Mouse (Mus musculus) neural tube, embryonic 13.5 days (tissue): Measurements from ENCODE around the gene Stat1. TPM values are rescaled to one million over a fixed set of nuclear protein-coding genes. Genes with fewer than 3 reads are reported as not detected.

ENCODE experiments used
- ATAC-seq: fragments of 200-750 bp; cut with Nextera tagmentation; 2 replicates; pipeline ENCODE4 v1.8.0; 2017; ENCODE audit warnings: low read depth, mild to moderate bottlenecking, moderate TSS enrichment, moderate library complexity
- H3K27ac ChIP-seq: fragments of 300-500 bp; sonication (generic); replicated peaks from 2 replicates; pipeline ENCODE4 v1.5.1; 2015; ENCODE audit warnings: moderate library complexity, mild to moderate bottlenecking, inconsistent platforms
- H3K27me3 ChIP-seq: fragments of 300-500 bp; sonication (generic); 2 replicates; pipeline ENCODE4 v1.6.1; 2015; ENCODE audit warnings: mild to moderate bottlenecking, inconsistent platforms
- H3K36me3 ChIP-seq: fragments of 300-500 bp; sonication (generic); 2 replicates; pipeline ENCODE4 v1.6.1; 2015; ENCODE audit warnings: mild to moderate bottlenecking, inconsistent platforms
- H3K4me1 ChIP-seq: fragments of 300-500 bp; sonication (generic); replicated peaks from 2 replicates; pipeline ENCODE4 v1.6.1; 2015; ENCODE audit warnings: inconsistent platforms
- H3K4me2 ChIP-seq: fragments of 300-500 bp; sonication (generic); 2 replicates; pipeline ENCODE4 v1.6.1; 2015; ENCODE audit warnings: inconsistent platforms, mild to moderate bottlenecking, moderate library complexity
- H3K4me3 ChIP-seq: fragments of 300-500 bp; sonication (generic); 2 replicates; pipeline ENCODE4 v1.5.1; 2015; ENCODE audit warnings: mild to moderate bottlenecking, inconsistent platforms
- H3K9ac ChIP-seq: fragments of 300-500 bp; sonication (generic); 2 replicates; pipeline ENCODE4 v1.6.1; 2015; ENCODE audit warnings: moderate library complexity, mild to moderate bottlenecking, inconsistent platforms
- H3K9me3 ChIP-seq: fragments of 300-500 bp; sonication (generic); 2 replicates; pipeline ENCODE4 v1.6.1; 2016; ENCODE audit warnings: inconsistent platforms
- WGBS: fragments of 180-500 bp; shearing (Covaris S2); methylation state at CpG from one replicate; pipeline ENCODE4 v1.1.7; 2015; 5-methylcytosine and 5-hydroxymethylcytosine counted together
- polyA plus RNA-seq: library from polyadenylated mRNA; unstranded; fragments of >200 nt; fragmentation: Nextera tagmentation; extraction: Ambion mirVana; gene quantifications from 2 replicates; pipeline ENCODE4 v1.2.1, GENCODE M21; 2015

Stat1 gene
- polyA plus RNA-seq, 1 experiment from 2014 or later = 21.1 TPM

DNA sequence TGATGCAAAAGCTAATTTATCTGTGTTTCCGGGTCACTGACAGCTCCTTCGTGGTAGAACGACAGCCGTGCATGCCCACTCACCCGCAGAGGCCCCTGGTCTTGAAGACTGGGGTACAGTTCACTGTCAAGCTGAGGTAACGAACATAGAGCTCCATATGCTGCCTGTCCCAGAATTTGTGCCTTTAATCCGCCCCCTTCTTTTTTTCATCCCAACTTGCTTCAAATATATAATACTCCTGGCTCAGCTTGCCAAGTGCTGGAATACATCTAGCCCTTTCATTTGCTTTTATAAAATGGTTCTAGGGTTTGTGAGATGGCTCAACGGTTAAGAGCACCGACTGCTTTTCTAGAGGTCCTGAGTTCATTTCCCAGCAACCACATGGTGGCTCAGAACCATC, 21.3 kb downstream of the Stat1 start:
- no peaks in the 10 kb centered on the region for H3K27me3 ChIP-seq
- no peak overlapping the region for H3K9ac ChIP-seq
- no peak overlapping the region for H3K4me2 ChIP-seq
- 0 out of 2 replicates have a peak, but pooled peaks cover 4% of the 10 kb centered on the region for H3K36me3 ChIP-seq
- ATAC-seq = no peak
- no peaks in the 10 kb centered on the region; the same call in 1 of the 2 replicates for H3K4me1 ChIP-seq
- no peak overlapping the region for H3K4me3 ChIP-seq
- WGBS = 80% methylated on average over 9 of the region's 9 CpGs
- no peaks in the 10 kb centered on the region for H3K9me3 ChIP-seq
- H3K27ac ChIP-seq = no peak overlapping the region

DNA sequence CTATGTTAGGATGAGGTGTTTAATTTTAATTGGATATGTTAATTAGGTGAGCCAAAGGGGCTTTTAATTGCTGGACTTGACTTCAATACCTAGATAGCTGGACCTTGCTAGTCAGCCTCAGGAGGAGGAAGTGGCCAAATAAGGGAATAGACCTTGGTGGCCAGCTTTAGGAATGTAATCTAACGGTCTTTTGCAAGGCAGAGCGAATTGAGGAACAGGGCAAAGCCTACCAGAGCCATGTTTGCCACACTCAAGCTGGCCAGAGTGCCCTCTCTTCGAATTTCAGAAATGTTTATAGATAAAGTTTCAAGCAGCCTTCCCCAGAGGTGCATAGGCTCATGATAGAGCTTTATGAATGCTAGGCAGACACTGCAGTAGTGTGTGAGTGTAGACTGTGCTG, 22.2 kb downstream of the Stat1 start:
- 0 out of 2 replicates have a peak, but pooled peaks cover 4% of the 10 kb centered on the region for H3K36me3 ChIP-seq
- H3K9me3 ChIP-seq = no peaks in the 10 kb centered on the region
- H3K9ac ChIP-seq = no peak overlapping the region
- ATAC-seq = no peak
- H3K4me1 ChIP-seq = no peaks in the 10 kb centered on the region; the same call in 1 of the 2 replicates
- no peak overlapping the region for H3K27ac ChIP-seq
- WGBS = 78% methylated on average over 3 of the region's 3 CpGs
- H3K4me2 ChIP-seq = no peak overlapping the region
- H3K4me3 ChIP-seq = no peak overlapping the region
- no peaks in the 10 kb centered on the region for H3K27me3 ChIP-seq

DNA sequence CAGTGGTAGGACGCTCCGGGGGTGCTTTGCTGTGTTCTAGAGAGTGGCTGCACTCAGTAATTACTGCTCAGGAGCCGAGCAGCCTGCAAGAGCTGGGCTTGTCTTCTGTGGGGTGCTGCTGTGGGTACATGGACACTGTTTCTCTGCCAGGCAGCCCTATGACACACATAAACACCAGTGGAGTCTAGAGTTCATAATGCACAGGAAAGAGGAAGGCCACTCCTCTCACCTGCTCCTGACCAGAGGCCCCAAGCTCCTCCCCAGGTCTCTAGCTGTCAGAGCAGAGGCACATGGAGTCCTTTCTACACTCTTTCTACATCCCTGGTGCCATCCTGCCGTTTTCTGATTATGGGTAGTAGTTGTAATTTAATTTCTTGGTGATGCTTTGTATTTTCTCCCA, 22.9 kb downstream of the Stat1 start:
- no peaks in the 10 kb centered on the region for H3K27me3 ChIP-seq
- H3K27ac ChIP-seq = no peak overlapping the region
- no peaks in the 10 kb centered on the region; the same call in 1 of the 2 replicates for H3K4me1 ChIP-seq
- no peaks in the 10 kb centered on the region for H3K9me3 ChIP-seq
- WGBS = 82% methylated on average over 4 of the region's 4 CpGs
- 0 out of 2 replicates have a peak, but pooled peaks cover 4% of the 10 kb centered on the region for H3K36me3 ChIP-seq
- no peak for ATAC-seq
- no peak overlapping the region for H3K4me3 ChIP-seq
- H3K9ac ChIP-seq = no peak overlapping the region
- H3K4me2 ChIP-seq = no peak overlapping the region

DNA sequence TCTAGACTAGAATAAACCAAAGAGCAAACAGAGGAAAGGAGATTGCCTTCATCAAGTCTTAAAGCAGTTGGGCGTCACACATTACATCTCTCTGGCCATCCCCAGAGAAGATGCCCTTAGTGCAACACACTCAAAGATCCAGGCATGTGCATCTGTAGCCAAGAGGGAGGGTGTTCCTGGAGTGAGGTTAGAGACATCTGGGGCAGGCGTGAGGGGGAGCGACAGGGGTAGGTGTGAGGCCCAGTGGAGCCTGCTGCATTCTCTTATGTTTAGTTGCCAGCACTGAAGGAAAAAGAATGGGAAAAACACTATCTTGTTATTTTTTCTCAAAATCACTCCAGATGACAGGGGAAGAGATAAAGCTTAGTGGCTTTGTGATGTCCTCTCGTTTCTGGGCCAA, 24.0 kb downstream of the Stat1 start:
- Histone ChIP-seq H3K4me1 (peaks cover 8% of the 10 kb centered on the region; the same call in 1 of the 2 replicates), H3K4me3 (no peak overlapping the region), H3K9ac (no peak overlapping the region), H3K9me3 (no peaks in the 10 kb centered on the region), H3K36me3 (0 out of 2 replicates have a peak, but pooled peaks cover 4% of the 10 kb centered on the region), H3K4me2 (no peak overlapping the region), H3K27ac (no peak overlapping the region), H3K27me3 (no peaks in the 10 kb centered on the region)
- 86% methylated on average over 4 of the region's 4 CpGs for WGBS
- no peak for ATAC-seq

DNA sequence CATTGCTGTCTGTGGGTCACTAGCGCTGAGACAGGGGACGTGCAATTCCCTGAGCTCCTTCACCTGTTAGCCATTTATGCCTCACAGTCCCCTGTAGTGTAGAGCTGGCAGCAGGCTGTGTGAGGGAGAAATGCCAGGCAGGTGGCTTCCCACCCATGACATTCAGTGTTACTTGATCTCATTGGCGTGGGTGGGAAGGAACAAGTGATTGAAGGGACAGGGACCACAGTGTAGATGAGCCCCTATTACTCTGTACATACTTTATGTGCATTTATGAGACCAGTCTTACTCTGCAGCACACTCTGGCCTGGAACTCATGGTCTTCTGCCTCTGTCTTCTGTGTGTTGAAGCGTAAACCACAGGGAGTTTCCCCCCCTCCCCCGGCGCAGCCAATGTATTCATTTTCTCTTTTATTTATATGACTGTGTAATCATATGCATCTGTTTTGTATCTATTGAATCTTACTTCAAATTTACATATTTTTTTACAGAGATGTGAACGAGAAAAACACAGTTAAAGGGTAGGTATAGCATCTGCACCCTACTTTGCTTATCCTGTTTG, 24.4 kb downstream of the Stat1 start:
- 92% methylated on average over 7 of the region's 7 CpGs for WGBS
- Histone ChIP-seq H3K4me2 (no peak overlapping the region), H3K27ac (no peak overlapping the region), H3K9me3 (no peaks in the 10 kb centered on the region), H3K27me3 (no peaks in the 10 kb centered on the region), H3K4me1 (peaks cover 9% of the 10 kb centered on the region; the same call in 1 of the 2 replicates), H3K4me3 (no peak overlapping the region), H3K9ac (no peak overlapping the region), H3K36me3 (0 out of 2 replicates have a peak, but pooled peaks cover 4% of the 10 kb centered on the region)
- no peak for ATAC-seq

DNA sequence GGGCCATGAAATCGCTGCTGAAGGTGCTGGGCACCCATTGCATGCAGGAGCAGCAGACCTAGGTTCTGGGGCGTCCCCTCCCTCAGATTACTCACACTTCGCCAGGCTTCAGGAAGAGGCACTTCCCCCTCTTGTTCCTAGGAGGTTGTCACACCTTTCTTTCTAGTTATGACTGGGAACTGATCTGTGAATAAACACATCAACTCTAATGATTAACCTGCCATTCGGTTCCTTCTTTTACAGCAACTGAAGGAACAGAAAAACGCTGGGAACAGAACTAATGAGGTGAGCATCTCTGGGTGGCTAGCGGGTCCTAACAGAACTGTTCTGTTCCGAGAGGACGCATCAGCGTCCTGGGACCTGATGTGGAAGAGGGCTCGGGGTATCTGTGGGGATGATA, 25.7 kb downstream of the Stat1 start:
- Histone ChIP-seq H3K4me2 (no peak overlapping the region), H3K4me3 (no peak overlapping the region), H3K9ac (no peak overlapping the region), H3K27me3 (no peaks in the 10 kb centered on the region), H3K27ac (no peak overlapping the region), H3K36me3 (0 out of 2 replicates have a peak, but pooled peaks cover 4% of the 10 kb centered on the region), H3K4me1 (peaks cover 12% of the 10 kb centered on the region), H3K9me3 (no peaks in the 10 kb centered on the region)
- 87% methylated on average over 10 of the region's 10 CpGs for WGBS
- no peak for ATAC-seq

DNA sequence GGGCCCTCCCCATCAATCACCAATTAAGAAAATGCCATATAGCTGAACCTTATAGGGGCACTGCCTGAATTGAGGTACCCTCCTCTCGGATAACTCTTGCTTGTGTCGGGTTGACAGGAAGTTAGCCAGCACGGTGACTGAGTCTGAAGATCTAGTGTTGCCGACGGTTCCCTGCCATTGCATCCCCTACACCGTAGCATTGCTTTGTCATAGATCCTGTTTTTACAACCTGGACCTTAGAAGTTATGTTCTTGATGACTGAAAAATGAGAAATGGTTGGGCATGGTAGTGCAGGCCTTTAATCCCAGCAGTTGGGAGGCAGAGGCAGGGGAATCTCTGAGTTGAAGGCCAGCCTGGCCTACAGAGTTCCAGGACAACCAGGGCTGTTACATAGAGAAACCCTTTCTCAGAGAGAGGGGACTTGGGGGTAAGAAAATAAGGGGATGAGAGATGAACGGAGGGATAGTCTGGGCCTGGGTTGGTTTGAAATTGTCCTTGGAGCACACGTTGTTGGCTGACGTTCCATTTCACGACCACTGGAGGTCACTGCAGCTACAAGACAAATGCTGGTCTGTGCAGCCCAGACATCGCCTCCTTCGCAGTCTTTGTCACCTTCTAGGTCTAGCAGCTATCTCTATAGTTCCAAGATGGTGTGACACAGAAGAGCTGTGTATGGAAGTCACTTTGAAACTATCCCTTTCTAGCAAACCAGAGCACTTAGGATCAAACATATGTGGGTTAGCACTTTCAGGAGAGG, 27.2 kb downstream of the Stat1 start:
- 56% methylated on average over 12 of the region's 12 CpGs for WGBS
- ATAC-seq = peak; percentile 74
- H3K36me3 ChIP-seq = peaks cover 5% of the 10 kb centered on the region; the same call in 1 of the 2 replicates

DNA sequence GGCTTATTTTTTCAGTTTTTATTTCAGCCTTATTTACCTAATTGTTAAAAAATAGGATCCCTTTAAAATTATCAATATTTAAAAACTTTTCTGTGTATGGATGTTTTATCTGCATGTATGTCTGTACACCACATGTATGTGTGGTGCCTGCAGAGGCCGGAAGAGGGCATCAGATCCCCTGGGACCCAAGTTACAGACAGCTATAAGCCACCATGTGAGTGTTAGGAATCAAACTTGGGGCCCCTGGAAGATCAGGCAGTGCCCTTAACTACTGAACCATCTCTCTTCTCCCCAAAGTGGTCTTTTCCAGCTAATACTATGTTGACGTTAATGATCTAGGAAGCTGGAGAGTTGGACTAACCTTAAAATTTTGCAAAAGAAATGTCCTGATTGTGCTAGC, 28.2 kb downstream of the Stat1 start:
- peaks cover 13% of the 10 kb centered on the region; the same call in 1 of the 2 replicates for H3K36me3 ChIP-seq
- H3K27me3 ChIP-seq = no peaks in the 10 kb centered on the region
- H3K4me1 ChIP-seq = peaks cover 24% of the 10 kb centered on the region
- H3K27ac ChIP-seq = no peak overlapping the region
- no peak overlapping the region for H3K9ac ChIP-seq
- H3K9me3 ChIP-seq = no peaks in the 10 kb centered on the region
- no peak overlapping the region for H3K4me3 ChIP-seq
- ATAC-seq = no peak
- H3K4me2 ChIP-seq = no peak overlapping the region
- whole genome bisulfite sequencing = 84% methylated on average over 2 of the region's 2 CpGs

More for the DNA sequence above, 27.2 kb downstream of the Stat1 start:
- H3K9me3 ChIP-seq = no peaks in the 10 kb centered on the region
- no peak overlapping the region for H3K4me3 ChIP-seq
- no peak overlapping the region for H3K4me2 ChIP-seq
- H3K9ac ChIP-seq = no peak overlapping the region
- peaks cover 22% of the 10 kb centered on the region for H3K4me1 ChIP-seq
- no peak overlapping the region for H3K27ac ChIP-seq
- no peaks in the 10 kb centered on the region for H3K27me3 ChIP-seq

DNA sequence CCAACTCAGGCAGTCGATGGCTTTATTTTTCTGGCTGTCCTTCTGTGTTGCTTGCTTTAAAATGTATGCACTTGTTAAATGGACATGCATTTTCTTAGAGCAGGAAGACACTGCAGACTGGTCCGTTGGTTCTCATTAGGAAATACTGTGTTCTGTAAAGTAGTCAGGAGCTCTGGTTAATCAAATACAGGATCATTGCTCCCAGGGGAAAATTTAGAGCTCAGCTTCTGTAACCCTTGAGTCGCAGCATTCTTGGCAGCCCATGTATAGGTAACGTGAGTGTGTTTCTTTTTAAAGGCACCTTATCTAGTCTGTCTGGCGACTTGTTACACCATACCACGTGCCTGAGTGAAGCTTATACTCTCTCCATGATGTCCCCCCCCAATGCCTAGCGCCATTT, 28.9 kb downstream of the Stat1 start:
- H3K4me1 ChIP-seq = peaks cover 24% of the 10 kb centered on the region
- no peaks in the 10 kb centered on the region for H3K9me3 ChIP-seq
- ATAC-seq = no peak
- 62% methylated on average over 7 of the region's 7 CpGs for WGBS
- no peak overlapping the region for H3K9ac ChIP-seq
- H3K27ac ChIP-seq = no peak overlapping the region
- peaks cover 13% of the 10 kb centered on the region; the same call in 1 of the 2 replicates for H3K36me3 ChIP-seq
- no peaks in the 10 kb centered on the region for H3K27me3 ChIP-seq
- H3K4me2 ChIP-seq = no peak overlapping the region
- H3K4me3 ChIP-seq = no peak overlapping the region

DNA sequence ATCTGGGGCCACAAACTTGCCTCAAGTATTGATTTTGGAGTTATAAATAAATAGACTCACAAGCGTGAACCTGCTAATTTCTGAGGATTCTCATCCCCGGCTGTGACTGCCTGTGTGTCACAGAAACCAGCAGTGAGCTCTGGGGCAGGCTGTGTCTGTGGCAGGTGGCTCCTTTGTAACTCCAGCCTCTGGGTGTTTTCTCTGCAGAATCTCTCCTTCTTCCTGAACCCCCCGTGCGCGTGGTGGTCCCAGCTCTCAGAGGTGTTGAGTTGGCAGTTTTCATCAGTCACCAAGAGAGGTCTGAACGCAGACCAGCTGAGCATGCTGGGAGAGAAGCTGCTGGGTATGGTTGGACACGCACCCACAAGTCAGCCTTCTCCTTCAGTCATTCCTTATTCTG, 29.5 kb downstream of the Stat1 start:
- Histone ChIP-seq H3K27me3 (no peaks in the 10 kb centered on the region), H3K4me1 (peaks cover 24% of the 10 kb centered on the region), H3K4me3 (no peak overlapping the region), H3K27ac (no peak overlapping the region), H3K4me2 (no peak overlapping the region), H3K9me3 (no peaks in the 10 kb centered on the region), H3K9ac (no peak overlapping the region), H3K36me3 (peaks cover 13% of the 10 kb centered on the region; the same call in 1 of the 2 replicates)
- 62% methylated on average over 7 of the region's 7 CpGs for WGBS
- ATAC-seq = no peak

DNA sequence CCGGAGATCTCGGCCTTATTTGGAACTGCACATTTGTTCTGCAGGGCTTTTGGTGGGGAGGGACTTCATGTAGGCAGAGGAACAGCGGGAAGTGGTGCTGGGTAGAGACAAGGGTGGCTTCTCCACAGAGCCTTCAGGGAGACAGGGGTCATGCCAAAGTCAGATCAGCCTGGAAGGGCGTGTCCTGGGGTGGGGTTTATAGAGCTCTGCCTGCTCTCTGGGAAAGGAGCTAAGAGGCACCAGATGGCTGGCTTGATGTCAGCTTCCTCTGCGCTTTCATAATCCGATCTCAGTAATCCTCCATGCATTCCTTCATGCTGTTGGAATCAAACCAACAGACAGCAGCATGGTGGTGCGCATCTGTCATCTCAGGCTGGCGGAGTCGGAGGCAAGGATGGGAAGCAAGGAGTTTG, 30.7 kb downstream of the Stat1 start:
- H3K9me3 ChIP-seq = no peaks in the 10 kb centered on the region
- no peak overlapping the region for H3K4me2 ChIP-seq
- peaks cover 24% of the 10 kb centered on the region for H3K4me1 ChIP-seq
- ATAC-seq = no peak
- 0 out of 2 replicates have a peak overlapping the region, but pooled peaks have one; percentile 3 for H3K27ac ChIP-seq
- H3K4me3 ChIP-seq = no peak overlapping the region
- H3K36me3 ChIP-seq = peaks cover 13% of the 10 kb centered on the region; the same call in 1 of the 2 replicates
- no peaks in the 10 kb centered on the region for H3K27me3 ChIP-seq
- 50% methylated on average over 9 of the region's 9 CpGs for WGBS
- H3K9ac ChIP-seq = no peak overlapping the region

DNA sequence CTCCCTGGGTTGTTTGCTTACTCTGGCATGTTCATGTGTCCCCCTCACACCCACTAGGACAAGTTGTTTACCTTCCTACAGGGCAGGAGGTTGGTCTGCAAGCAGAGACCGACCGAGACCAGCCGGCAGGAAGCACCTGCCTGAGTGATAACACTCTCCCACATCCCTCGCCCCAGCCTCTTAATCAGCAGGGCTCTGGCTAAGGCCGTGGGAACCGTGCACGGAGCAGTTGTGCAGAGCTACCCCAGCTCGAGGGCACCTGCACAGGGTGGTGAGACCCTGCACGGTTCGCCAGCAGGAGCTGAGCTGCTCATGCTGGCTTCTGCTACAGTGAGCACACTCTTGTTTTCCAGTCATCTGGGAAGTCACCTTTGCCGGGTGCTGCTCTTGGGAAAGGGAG, 31.4 kb downstream of the Stat1 start:
- Histone ChIP-seq H3K9me3 (no peaks in the 10 kb centered on the region), H3K4me1 (peaks cover 24% of the 10 kb centered on the region), H3K4me2 (no peak overlapping the region), H3K36me3 (peaks cover 9% of the 10 kb centered on the region; the same call in 1 of the 2 replicates), H3K27me3 (no peaks in the 10 kb centered on the region), H3K4me3 (no peak overlapping the region), H3K27ac (no peak overlapping the region), H3K9ac (no peak overlapping the region)
- ATAC-seq = no peak
- WGBS = 68% methylated on average over 11 of the region's 11 CpGs
